Mouse (Mus musculus) gonadal fat pad, adult 2 months (tissue): Measurements from ENCODE around the gene Cog5. TPM values are rescaled to one million over a fixed set of nuclear protein-coding genes. Genes with fewer than 3 reads are reported as not detected.
A peak's percentile ranks its signal among the peaks of the same experiment; 100 is the strongest.

Source experiments
- DNase-seq: peaks from one replicate; pipeline ENCODE4 v3.0.0-alpha.2; 2012; ENCODE audit warnings: low read depth
- polyA plus RNA-seq: library from polyadenylated mRNA; depleted of rRNA; stranded (reverse); fragments of >200 nt; gene quantifications from 2 replicates; pipeline ENCODE4 v1.2.3, GENCODE M21; 2012

Cog5 gene
- polyA plus RNA-seq, 1 experiment: 25.6 TPM

GRCm38 (mm10) chr12:31819520-31819919 lies 164.9 kb downstream of the Cog5 start:
- peak; percentile 55 for DNase-seq

GRCm38 (mm10) chr12:31823671-31824070 lies 169.0 kb downstream of the Cog5 start:
- no peak for DNase-seq

- DNase-seq: no peak
Observed at GRCm38 (mm10) chr12:31824831-31825230, 170.2 kb downstream of the Cog5 start.

- DNase-seq: no peak
Observed at GRCm38 (mm10) chr12:31825821-31826220, 171.2 kb downstream of the Cog5 start.

GRCm38 (mm10) chr12:31826476-31826875 lies 171.8 kb downstream of the Cog5 start:
- DNase-seq: no peak

- DNase-seq: no peak
Observed at GRCm38 (mm10) chr12:31835480-31835879, 180.8 kb downstream of the Cog5 start.

- DNase-seq: no peak
Observed at GRCm38 (mm10) chr12:31836211-31836610, 181.5 kb downstream of the Cog5 start.

GRCm38 (mm10) chr12:31838521-31838920 lies 183.9 kb downstream of the Cog5 start:
- no peak for DNase-seq

GRCm38 (mm10) chr12:31839249-31839648 lies 184.6 kb downstream of the Cog5 start:
- DNase-seq: no peak

- DNase-seq: no peak
Observed at GRCm38 (mm10) chr12:31846077-31846476, 191.4 kb downstream of the Cog5 start.

GRCm38 (mm10) chr12:31848630-31849415 lies 194.2 kb downstream of the Cog5 start:
- peak; percentile 63 for DNase-seq

- no peak for DNase-seq
Observed at GRCm38 (mm10) chr12:31849601-31850000, 194.9 kb downstream of the Cog5 start.

GRCm38 (mm10) chr12:31854039-31854438 lies 199.4 kb downstream of the Cog5 start:
- DNase-seq: no peak

- no peak for DNase-seq
Observed at GRCm38 (mm10) chr12:31854817-31855216, 200.1 kb downstream of the Cog5 start.

- DNase-seq: no peak
Observed at GRCm38 (mm10) chr12:31857784-31858183, 203.1 kb downstream of the Cog5 start.

- no peak for DNase-seq
Observed at GRCm38 (mm10) chr12:31862668-31863538, 208.2 kb downstream of the Cog5 start.

- no peak for DNase-seq
Observed at GRCm38 (mm10) chr12:31876775-31877174, 222.1 kb downstream of the Cog5 start.

- DNase-seq: no peak
Observed at GRCm38 (mm10) chr12:31882736-31883135, 228.1 kb downstream of the Cog5 start.

- no peak for DNase-seq
Observed at GRCm38 (mm10) chr12:31884365-31884764, 229.7 kb downstream of the Cog5 start.

- no peak for DNase-seq
Observed at GRCm38 (mm10) chr12:31885084-31885483, 230.4 kb downstream of the Cog5 start.

- peak; percentile 75 for DNase-seq
Observed at GRCm38 (mm10) chr12:31885844-31886606, 231.4 kb downstream of the Cog5 start.

GRCm38 (mm10) chr12:31890685-31891084 lies 236.0 kb downstream of the Cog5 start:
- no peak for DNase-seq
